Mouse (Mus musculus) heart, embryonic 13.5 days (tissue): ENCODE results near the gene Gm10277. TPM values are rescaled to one million over a fixed set of nuclear protein-coding genes. Genes with fewer than 3 reads are reported as not detected.

ENCODE experiments used
- ATAC-seq: fragments of 200-750 bp; cut with Nextera tagmentation; 2 replicates; pipeline ENCODE4 v1.8.0; 2017; ENCODE audit warnings: moderate TSS enrichment; ENCODE audit not compliant: insufficient number of reproducible peaks, low FRiP score, low TSS enrichment; ENCODE audit errors: extremely low read depth
- H3K27ac ChIP-seq: fragments of 300-500 bp; sonication (generic); replicated peaks from 2 replicates; pipeline ENCODE4 v1.5.1; 2015; ENCODE audit warnings: moderate library complexity, mild to moderate bottlenecking, inconsistent platforms
- H3K27me3 ChIP-seq: fragments of 300-500 bp; sonication (generic); replicated peaks from 2 replicates; pipeline ENCODE4 v1.6.1; 2015; ENCODE audit warnings: mild to moderate bottlenecking, inconsistent platforms
- H3K36me3 ChIP-seq: fragments of 300-500 bp; sonication (generic); 2 replicates; pipeline ENCODE4 v1.6.1; 2015; ENCODE audit warnings: mild to moderate bottlenecking, inconsistent platforms
- H3K4me1 ChIP-seq: fragments of 300-500 bp; sonication (generic); 2 replicates; pipeline ENCODE4 v1.6.1; 2015; ENCODE audit warnings: inconsistent platforms
- H3K4me2 ChIP-seq: fragments of 300-500 bp; sonication (generic); 2 replicates; pipeline ENCODE4 v1.6.1; 2015; ENCODE audit warnings: inconsistent platforms, mild to moderate bottlenecking, moderate library complexity
- H3K4me3 ChIP-seq: fragments of 300-500 bp; sonication (generic); 2 replicates; pipeline ENCODE4 v1.5.1; 2015; ENCODE audit warnings: moderate library complexity, mild to moderate bottlenecking, inconsistent platforms
- H3K9ac ChIP-seq: fragments of 300-500 bp; sonication (generic); 2 replicates; pipeline ENCODE4 v1.6.1; 2015; ENCODE audit warnings: inconsistent platforms, mild to moderate bottlenecking, moderate library complexity
- H3K9me3 ChIP-seq: fragments of 300-500 bp; sonication (generic); 2 replicates; pipeline ENCODE4 v1.6.1; 2016; ENCODE audit warnings: inconsistent platforms
- WGBS: fragments of 180-500 bp; shearing (Covaris S2); methylation state at CpG from one replicate; pipeline ENCODE4 v1.1.7; 2015; ENCODE audit warnings: mixed read lengths; 5-methylcytosine and 5-hydroxymethylcytosine counted together
- polyA plus RNA-seq: library from polyadenylated mRNA; unstranded; fragments of >200 nt; fragmentation: Nextera tagmentation; extraction: Ambion mirVana; gene quantifications from 2 replicates; pipeline ENCODE4 v1.2.1, GENCODE M21; 2015

Gene Gm10277
- polyA plus RNA-seq, 1 experiment from 2014 or later, result 1.1 TPM

- Histone ChIP-seq H3K27me3 (no peaks in the 10 kb centered on the region), H3K9ac (peak overlapping the region; percentile 72), H3K4me2 (peak overlapping the region; percentile 46), H3K4me3 (no peak overlapping the region), H3K9me3 (no peaks in the 10 kb centered on the region), H3K27ac (peak overlapping the region; percentile 97), H3K4me1 (peaks cover 83% of the 10 kb centered on the region), H3K36me3 (0 out of 2 replicates have a peak, but pooled peaks cover 4% of the 10 kb centered on the region)
- whole genome bisulfite sequencing, result 36% methylated on average over 18 of the region's 18 CpGs
- ATAC-seq, result no peak
These were observed 3.5 kb downstream of the Gm10277 start for GRCm38 (mm10) chr11:77783747-77784646.

- Histone ChIP-seq H3K4me3 (no peak overlapping the region), H3K4me1 (peaks cover 85% of the 10 kb centered on the region), H3K36me3 (peaks cover 10% of the 10 kb centered on the region), H3K4me2 (0 out of 2 replicates have a peak overlapping the region, but pooled peaks have one; percentile 46), H3K9ac (0 out of 2 replicates have a peak overlapping the region, but pooled peaks have one; percentile 72), H3K9me3 (no peaks in the 10 kb centered on the region), H3K27ac (peak overlapping the region; percentile 97), H3K27me3 (no peaks in the 10 kb centered on the region)
- 60% methylated on average over 10 of the region's 10 CpGs for WGBS
- no peak for ATAC-seq
These were observed 4.3 kb downstream of the Gm10277 start for GRCm38 (mm10) chr11:77783211-77783746.

GRCm38 (mm10) chr11:77782104-77782815 is 5.3 kb downstream of the Gm10277 start:
- Histone ChIP-seq H3K9ac (no peak overlapping the region), H3K4me3 (no peak overlapping the region), H3K36me3 (peaks cover 20% of the 10 kb centered on the region), H3K4me1 (peaks cover 81% of the 10 kb centered on the region), H3K9me3 (no peaks in the 10 kb centered on the region), H3K4me2 (no peak overlapping the region), H3K27ac (no peak overlapping the region), H3K27me3 (no peaks in the 10 kb centered on the region)
- WGBS, result 81% methylated on average over 7 of the region's 7 CpGs
- ATAC-seq, result no peak

- Histone ChIP-seq H3K27ac (no peak overlapping the region), H3K36me3 (peaks cover 22% of the 10 kb centered on the region), H3K4me1 (peaks cover 73% of the 10 kb centered on the region), H3K27me3 (no peaks in the 10 kb centered on the region), H3K9me3 (no peaks in the 10 kb centered on the region), H3K9ac (no peak overlapping the region), H3K4me3 (no peak overlapping the region), H3K4me2 (no peak overlapping the region)
- no peak for ATAC-seq
- WGBS, result 39% methylated on average over 7 of the region's 7 CpGs
These were observed 6.5 kb downstream of the Gm10277 start for GRCm38 (mm10) chr11:77781088-77781487.

- Histone ChIP-seq H3K27ac (0 out of 2 replicates have a peak overlapping the region, but pooled peaks have one; percentile 24), H3K4me2 (no peak overlapping the region), H3K27me3 (no peaks in the 10 kb centered on the region), H3K4me1 (peaks cover 62% of the 10 kb centered on the region), H3K9me3 (no peaks in the 10 kb centered on the region), H3K4me3 (no peak overlapping the region), H3K9ac (no peak overlapping the region), H3K36me3 (peaks cover 22% of the 10 kb centered on the region)
- WGBS, result 30% methylated on average over 1 of the region's 1 CpGs
- ATAC-seq, result no peak
These were observed 8.3 kb downstream of the Gm10277 start for GRCm38 (mm10) chr11:77779240-77779639.

- 85% methylated on average over 17 of the region's 17 CpGs for WGBS
- Histone ChIP-seq H3K4me1 (peaks cover 49% of the 10 kb centered on the region), H3K36me3 (peaks cover 22% of the 10 kb centered on the region), H3K27me3 (no peaks in the 10 kb centered on the region), H3K27ac (no peak overlapping the region), H3K4me3 (no peak overlapping the region), H3K9ac (no peak overlapping the region), H3K9me3 (no peaks in the 10 kb centered on the region), H3K4me2 (no peak overlapping the region)
- no peak for ATAC-seq
These were observed 9.6 kb downstream of the Gm10277 start for GRCm38 (mm10) chr11:77777937-77778336.

- ATAC-seq, result no peak
- no peaks in the 10 kb centered on the region for H3K9me3 ChIP-seq
- H3K9ac ChIP-seq, result no peak overlapping the region
- 89% methylated on average over 17 of the region's 17 CpGs for WGBS
- H3K36me3 ChIP-seq, result peaks cover 22% of the 10 kb centered on the region
- H3K4me3 ChIP-seq, result no peak overlapping the region
- H3K27ac ChIP-seq, result no peak overlapping the region
- peaks cover 48% of the 10 kb centered on the region for H3K4me1 ChIP-seq
- no peak overlapping the region for H3K4me2 ChIP-seq
- no peaks in the 10 kb centered on the region for H3K27me3 ChIP-seq
These were observed 10.1 kb downstream of the Gm10277 start for GRCm38 (mm10) chr11:77777436-77777835.

- no peak for ATAC-seq
- H3K27ac ChIP-seq, result peak overlapping the region; percentile 57
- peak overlapping the region; percentile 54; the same call in 1 of the 2 replicates for H3K9ac ChIP-seq
- H3K36me3 ChIP-seq, result peaks cover 22% of the 10 kb centered on the region
- 29% methylated on average over 9 of the region's 9 CpGs for WGBS
- H3K9me3 ChIP-seq, result no peaks in the 10 kb centered on the region
- H3K4me3 ChIP-seq, result no peak overlapping the region
- no peak overlapping the region for H3K4me2 ChIP-seq
- H3K4me1 ChIP-seq, result peaks cover 44% of the 10 kb centered on the region
- no peaks in the 10 kb centered on the region for H3K27me3 ChIP-seq
These were observed 11.7 kb downstream of the Gm10277 start for GRCm38 (mm10) chr11:77775701-77776400.

- Histone ChIP-seq H3K4me2 (no peak overlapping the region; the same call in 1 of the 2 replicates), H3K9ac (peak overlapping the region; percentile 55), H3K27ac (peak overlapping the region; percentile 42; the same call in 1 of the 2 replicates), H3K9me3 (no peaks in the 10 kb centered on the region), H3K4me1 (peaks cover 43% of the 10 kb centered on the region), H3K27me3 (no peaks in the 10 kb centered on the region), H3K4me3 (no peak overlapping the region), H3K36me3 (peaks cover 1% of the 10 kb centered on the region)
- ATAC-seq, result no peak
- WGBS, result 48% methylated on average over 8 of the region's 8 CpGs
These were observed 15.5 kb downstream of the Gm10277 start for GRCm38 (mm10) chr11:77771879-77772713.

GRCm38 (mm10) chr11:77770346-77770745 is 17.2 kb downstream of the Gm10277 start:
- no peak overlapping the region for H3K9ac ChIP-seq
- H3K27ac ChIP-seq, result no peak overlapping the region
- no peak overlapping the region for H3K4me2 ChIP-seq
- H3K27me3 ChIP-seq, result no peaks in the 10 kb centered on the region
- H3K9me3 ChIP-seq, result no peaks in the 10 kb centered on the region
- ATAC-seq, result no peak
- H3K36me3 ChIP-seq, result no peaks in the 10 kb centered on the region
- WGBS, result 56% methylated on average over 8 of the region's 8 CpGs
- H3K4me1 ChIP-seq, result peaks cover 51% of the 10 kb centered on the region
- H3K4me3 ChIP-seq, result no peak overlapping the region
